Mouse (Mus musculus): ENCODE data around the gene Tmem163. TPM values are rescaled to one million over a fixed set of nuclear protein-coding genes. Genes with fewer than 3 reads are reported as not detected.

The Tmem163 gene
- polyA plus RNA-seq, 1 experiment: not detected

GRCm38 (mm10) chr1:127573186-127573585, 106.2 kb downstream of the Tmem163 start:
- H3K36me3 ChIP-seq (ENCODE audit: control insufficient read depth, insufficient read depth): no peaks in the 10 kb centered on the region
- H3K27me3 ChIP-seq (ENCODE audit: control insufficient read depth, insufficient read depth, insufficient read length): no peaks in the 10 kb centered on the region
- H3K4me3 ChIP-seq: no peak overlapping the region
- H3ac ChIP-seq (ENCODE audit: control insufficient read depth, insufficient read length): no peak overlapping the region
- no peak for TF ChIP-seq POLR2AphosphoS2 (IDR thresholded peaks at IDR 0.05; ENCODE audit: insufficient read length, low read depth)
- TF ChIP-seq REST (IDR thresholded peaks at IDR 0.05; ENCODE audit: insufficient read depth, insufficient read length): no peak
- no peak for TF ChIP-seq POLR2A (IDR thresholded peaks at IDR 0.05; ENCODE audit: insufficient read length, low read depth)
- TF ChIP-seq CEBPB (IDR thresholded peaks at IDR 0.05; ENCODE audit: insufficient read depth, poor library complexity, severe bottlenecking): no peak
- no peak for TF ChIP-seq E2F4 (IDR thresholded peaks at IDR 0.05; ENCODE audit: insufficient read depth)
- TF ChIP-seq MAX (IDR thresholded peaks at IDR 0.05; ENCODE audit: low read depth): no peak
- TF ChIP-seq SRF (IDR thresholded peaks at IDR 0.05; ENCODE audit: control insufficient read depth, insufficient read length, low read depth): no peak
- no peak overlapping the region for H3K4me2 ChIP-seq (ENCODE audit: low read depth)
- no peaks in the 10 kb centered on the region for H3K79me2 ChIP-seq (ENCODE audit: control insufficient read depth, insufficient read depth)

GRCm38 (mm10) chr1:127568641-127569040, 110.7 kb downstream of the Tmem163 start:
- Histone ChIP-seq H3K79me2 (ENCODE audit: control insufficient read depth, insufficient read depth) (no peaks in the 10 kb centered on the region), H3K4me3 (no peak overlapping the region), H3K36me3 (ENCODE audit: control insufficient read depth, insufficient read depth) (no peaks in the 10 kb centered on the region), H3ac (ENCODE audit: control insufficient read depth, insufficient read length) (no peak overlapping the region), H3K27me3 (ENCODE audit: control insufficient read depth, insufficient read depth, insufficient read length) (no peaks in the 10 kb centered on the region), H3K4me2 (ENCODE audit: low read depth) (no peak overlapping the region)
- TF ChIP-seq POLR2AphosphoS2 (IDR thresholded peaks at IDR 0.05; ENCODE audit: insufficient read length, low read depth) (no peak), TCF3 (IDR thresholded peaks at IDR 0.05; ENCODE audit: insufficient read length, low read depth) (no peak), REST (IDR thresholded peaks at IDR 0.05; ENCODE audit: insufficient read depth, insufficient read length) (no peak), MYOD1 (IDR thresholded peaks at IDR 0.05; ENCODE audit: control insufficient read depth in 1 of 3, insufficient read length in 2 of 3, low read depth in 2 of 3) (no peak), MYOG (IDR thresholded peaks at IDR 0.05; ENCODE audit: control insufficient read depth in 1 of 3, insufficient read depth in 1 of 3, insufficient read length in 2 of 3, low read depth in 2 of 3) (no peak), CEBPB (IDR thresholded peaks at IDR 0.05; ENCODE audit: insufficient read depth, poor library complexity, severe bottlenecking) (no peak), SRF (IDR thresholded peaks at IDR 0.05; ENCODE audit: control insufficient read depth, insufficient read length, low read depth) (no peak), E2F4 (IDR thresholded peaks at IDR 0.05; ENCODE audit: insufficient read depth) (no peak), USF1 (IDR thresholded peaks at IDR 0.05; ENCODE audit: low read depth) (no peak), TCF12 (IDR thresholded peaks at IDR 0.05; ENCODE audit: insufficient read depth, poor library complexity, severe bottlenecking) (no peak), MAX (IDR thresholded peaks at IDR 0.05; ENCODE audit: low read depth) (no peak), POLR2A (IDR thresholded peaks at IDR 0.05; ENCODE audit: insufficient read length, low read depth) (no peak)

- Histone ChIP-seq H3K79me2 (ENCODE audit: control insufficient read depth, insufficient read depth) (no peaks in the 10 kb centered on the region), H3K27me3 (ENCODE audit: control insufficient read depth, insufficient read depth, insufficient read length) (no peaks in the 10 kb centered on the region), H3ac (ENCODE audit: control insufficient read depth, insufficient read length) (no peak overlapping the region), H3K4me3 (no peak overlapping the region), H3K4me2 (ENCODE audit: low read depth) (no peak overlapping the region), H3K36me3 (ENCODE audit: control insufficient read depth, insufficient read depth) (no peaks in the 10 kb centered on the region)
- TF ChIP-seq CEBPB (IDR thresholded peaks at IDR 0.05; ENCODE audit: insufficient read depth, poor library complexity, severe bottlenecking) (no peak), MAX (IDR thresholded peaks at IDR 0.05; ENCODE audit: low read depth) (no peak), E2F4 (IDR thresholded peaks at IDR 0.05; ENCODE audit: insufficient read depth) (no peak), TCF3 (IDR thresholded peaks at IDR 0.05; ENCODE audit: insufficient read length, low read depth) (no peak), POLR2AphosphoS2 (IDR thresholded peaks at IDR 0.05; ENCODE audit: insufficient read length, low read depth) (no peak), SRF (IDR thresholded peaks at IDR 0.05; ENCODE audit: control insufficient read depth, insufficient read length, low read depth) (no peak), POLR2A (IDR thresholded peaks at IDR 0.05; ENCODE audit: insufficient read length, low read depth) (no peak), TCF12 (IDR thresholded peaks at IDR 0.05; ENCODE audit: insufficient read depth, poor library complexity, severe bottlenecking) (no peak), MYOD1 (IDR thresholded peaks at IDR 0.05; ENCODE audit: control insufficient read depth in 1 of 3, insufficient read length in 2 of 3, low read depth in 2 of 3) (no peak)
These were observed 122.9 kb downstream of the Tmem163 start for GRCm38 (mm10) chr1:127556486-127556845.

- H3K27me3 ChIP-seq (ENCODE audit: control insufficient read depth, insufficient read depth, insufficient read length): no peaks in the 10 kb centered on the region
These were observed 123.4 kb downstream of the Tmem163 start for GRCm38 (mm10) chr1:127555822-127556485.

More at GRCm38 (mm10) chr1:127555822-127556485, 123.4 kb downstream of the Tmem163 start:
- Histone ChIP-seq H3ac (ENCODE audit: control insufficient read depth, insufficient read length) (no peak overlapping the region), H3K36me3 (ENCODE audit: control insufficient read depth, insufficient read depth) (no peaks in the 10 kb centered on the region), H3K79me2 (ENCODE audit: control insufficient read depth, insufficient read depth) (no peaks in the 10 kb centered on the region), H3K4me3 (no peak overlapping the region), H3K4me2 (ENCODE audit: low read depth) (no peak overlapping the region)
- TF ChIP-seq CEBPB (IDR thresholded peaks at IDR 0.05; ENCODE audit: insufficient read depth, poor library complexity, severe bottlenecking): no peak
- no peak for TF ChIP-seq TCF3 (IDR thresholded peaks at IDR 0.05; ENCODE audit: insufficient read length, low read depth)
- TF ChIP-seq USF1 (IDR thresholded peaks at IDR 0.05; ENCODE audit: low read depth): no peak
- no peak for TF ChIP-seq TCF12 (IDR thresholded peaks at IDR 0.05; ENCODE audit: insufficient read depth, poor library complexity, severe bottlenecking)
- no peak for TF ChIP-seq MAX (IDR thresholded peaks at IDR 0.05; ENCODE audit: low read depth)
- TF ChIP-seq E2F4 (IDR thresholded peaks at IDR 0.05; ENCODE audit: insufficient read depth): no peak
- TF ChIP-seq MYOG (IDR thresholded peaks at IDR 0.05; ENCODE audit: control insufficient read depth in 1 of 3, insufficient read depth in 1 of 3, insufficient read length in 2 of 3, low read depth in 2 of 3): no peak
- no peak for TF ChIP-seq MYOD1 (IDR thresholded peaks at IDR 0.05; ENCODE audit: control insufficient read depth in 1 of 3, insufficient read length in 2 of 3, low read depth in 2 of 3)
- no peak for TF ChIP-seq POLR2A (IDR thresholded peaks at IDR 0.05; ENCODE audit: insufficient read length, low read depth)
- TF ChIP-seq POLR2AphosphoS2 (IDR thresholded peaks at IDR 0.05; ENCODE audit: insufficient read length, low read depth): no peak
- TF ChIP-seq REST (IDR thresholded peaks at IDR 0.05; ENCODE audit: insufficient read depth, insufficient read length): no peak
